Mouse (Mus musculus) liver, postnatal 0 days (tissue): ENCODE measurements around the gene Usp47.

Experiments
- CTCF ChIP-seq: sonication (generic); IDR thresholded peaks from 2 replicates; pipeline ENCODE4 v1.5.1; 2016; ENCODE audit warnings: antibody characterized with exemption, low read depth
- EP300 ChIP-seq: IDR thresholded peaks from 2 replicates; pipeline ENCODE4 v1.6.1; 2016; ENCODE audit warnings: antibody characterized with exemption, low read depth, mild to moderate bottlenecking

DNA sequence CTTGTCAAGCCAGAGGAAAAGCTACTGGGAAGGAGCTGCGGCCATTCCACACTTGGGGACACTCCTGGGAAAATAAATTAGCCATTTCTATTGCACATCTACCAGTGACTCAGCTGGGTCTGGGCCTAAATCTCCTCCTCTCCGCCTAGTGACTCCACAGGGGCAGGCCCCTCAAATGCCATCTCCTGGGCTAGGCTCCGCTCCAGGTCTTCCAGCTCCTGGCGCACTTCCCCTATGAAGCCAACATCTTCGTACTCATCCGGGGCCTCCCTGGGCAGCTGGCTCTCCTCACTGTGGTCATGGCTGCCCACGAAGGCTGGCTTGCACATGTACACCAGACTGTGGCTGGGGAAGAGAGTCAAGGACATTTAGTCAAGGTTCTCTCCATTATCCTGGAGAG, 94.8 kb downstream of the Usp47 start:
- TF ChIP-seq CTCF (no peak), EP300 (no peak)
